Mouse (Mus musculus) yolk sac, embryonic 10.5 days (tissue): ENCODE data around the gene Mc3r.

ENCODE experiments used
- DNase-seq: peaks from one replicate; pipeline ENCODE4 v3.0.0-alpha.2; 2017; ENCODE audit warnings: low spot score

Gene Mc3r

GRCm38 (mm10) chr2:172298542-172298941, 50.2 kb downstream of the Mc3r start:
- no peak for DNase-seq

- no peak for DNase-seq
Observed at GRCm38 (mm10) chr2:172299126-172299921, 51.0 kb downstream of the Mc3r start.
